Mouse (Mus musculus): ENCODE measurements around the gene Pcx.
"Not testable (repeated sequence)": the region's sequence is repeated elsewhere in the genome, so short reads cannot be mapped to it uniquely, and the experiment has no call there.

Pcx gene

GRCm38 (mm10) chr19:4586783-4587182 is 76.5 kb downstream of the Pcx start:
- DNase-seq (ENCODE audit: extremely low spot score, low spot score): not testable (repeated sequence)

GRCm38 (mm10) chr19:4587426-4587825 is 77.2 kb downstream of the Pcx start:
- DNase-seq (ENCODE audit: extremely low spot score, low spot score): no peak

- no peak for DNase-seq (ENCODE audit: extremely low spot score, low spot score)
These were observed 78.2 kb downstream of the Pcx start for GRCm38 (mm10) chr19:4588430-4588829.

- DNase-seq (ENCODE audit: extremely low spot score, low spot score): no peak
These were observed 78.8 kb downstream of the Pcx start for GRCm38 (mm10) chr19:4589081-4589480.

GRCm38 (mm10) chr19:4590025-4590424 is 79.8 kb downstream of the Pcx start:
- DNase-seq (ENCODE audit: extremely low spot score, low spot score): no peak

GRCm38 (mm10) chr19:4593792-4594522 is 83.7 kb downstream of the Pcx start:
- DNase-seq (ENCODE audit: extremely low spot score, low spot score): no peak

- DNase-seq (ENCODE audit: extremely low spot score, low spot score): no peak
These were observed 85.8 kb downstream of the Pcx start for GRCm38 (mm10) chr19:4596071-4596470.

GRCm38 (mm10) chr19:4602459-4602858 is 92.2 kb downstream of the Pcx start:
- DNase-seq (ENCODE audit: extremely low spot score, low spot score): no peak

- DNase-seq (ENCODE audit: extremely low spot score, low spot score): peak; percentile 32
These were observed 93.8 kb downstream of the Pcx start for GRCm38 (mm10) chr19:4603801-4604723.

GRCm38 (mm10) chr19:4605654-4606053 is 95.4 kb downstream of the Pcx start:
- no peak for DNase-seq (ENCODE audit: extremely low spot score, low spot score)

- DNase-seq (ENCODE audit: extremely low spot score, low spot score): no peak
These were observed 97.1 kb downstream of the Pcx start for GRCm38 (mm10) chr19:4607406-4607805.

- DNase-seq (ENCODE audit: extremely low spot score, low spot score): no peak
These were observed 98.2 kb downstream of the Pcx start for GRCm38 (mm10) chr19:4608511-4608910.

GRCm38 (mm10) chr19:4610109-4610508 is 99.8 kb downstream of the Pcx start:
- DNase-seq (ENCODE audit: extremely low spot score, low spot score): no peak

GRCm38 (mm10) chr19:4612181-4612961 is 102.1 kb downstream of the Pcx start:
- DNase-seq (ENCODE audit: extremely low spot score, low spot score): no peak

GRCm38 (mm10) chr19:4613464-4614304 is 103.4 kb downstream of the Pcx start:
- DNase-seq (ENCODE audit: extremely low spot score, low spot score): no peak

- peak; percentile 54 for DNase-seq (ENCODE audit: extremely low spot score, low spot score)
These were observed 104.3 kb downstream of the Pcx start for GRCm38 (mm10) chr19:4614305-4615150.

- peak; percentile 91 for DNase-seq (ENCODE audit: extremely low spot score, low spot score)
These were observed 105.2 kb downstream of the Pcx start, which contains the start of gene Lrfn4 for GRCm38 (mm10) chr19:4615151-4616093. Lrfn4 (minus strand) TSS chr19:4615667.

- DNase-seq (ENCODE audit: extremely low spot score, low spot score): no peak
These were observed 106.3 kb downstream of the Pcx start for GRCm38 (mm10) chr19:4616546-4616945.

- DNase-seq (ENCODE audit: extremely low spot score, low spot score): peak; percentile 31
These were observed 107.9 kb downstream of the Pcx start for GRCm38 (mm10) chr19:4618183-4618582.

All from neural tube, embryonic 10.5 days (tissue).